Mouse (Mus musculus) bone marrow macrophage, adult 2 months (primary cell): Measurements from ENCODE around the gene Mapk9.

ENCODE experiments used
- CTCF ChIP-seq: IDR thresholded peaks from 2 replicates; pipeline ENCODE4 v1.5.1; 2012; ENCODE audit warnings: low read depth, mild to moderate bottlenecking, low read length, moderate library complexity
- POLR2A ChIP-seq: IDR thresholded peaks from 2 replicates; pipeline ENCODE4 v1.6.1; 2012; ENCODE audit warnings: mild to moderate bottlenecking, low read depth, low read length, borderline replicate concordance

GRCm38 (mm10) chr11:49895966-49896590 lies 49.5 kb downstream of the Mapk9 start:
- TF ChIP-seq CTCF, result no peak
- no peak for TF ChIP-seq POLR2A
